Mouse (Mus musculus): Measurements from ENCODE around the gene Pofut1.

GRCm38 (mm10) chr2:153214771-153215259, 26.5 kb upstream of the Pofut1 start:
- TF ChIP-seq CTCF (IDR thresholded peaks at IDR 0.05; ENCODE audit: low read depth) (no peak), EP300 (IDR thresholded peaks at IDR 0.05; ENCODE audit: low read depth) (no peak)
